Mouse (Mus musculus): Measurements from ENCODE around the gene Gm5426. TPM values are rescaled to one million over a fixed set of nuclear protein-coding genes. Genes with fewer than 3 reads are reported as not detected.

Gm5426 gene
- polyA plus RNA-seq (2012; rRNA removed; ENCODE audit: low replicate concordance), result not detected in 2 replicates

DNA sequence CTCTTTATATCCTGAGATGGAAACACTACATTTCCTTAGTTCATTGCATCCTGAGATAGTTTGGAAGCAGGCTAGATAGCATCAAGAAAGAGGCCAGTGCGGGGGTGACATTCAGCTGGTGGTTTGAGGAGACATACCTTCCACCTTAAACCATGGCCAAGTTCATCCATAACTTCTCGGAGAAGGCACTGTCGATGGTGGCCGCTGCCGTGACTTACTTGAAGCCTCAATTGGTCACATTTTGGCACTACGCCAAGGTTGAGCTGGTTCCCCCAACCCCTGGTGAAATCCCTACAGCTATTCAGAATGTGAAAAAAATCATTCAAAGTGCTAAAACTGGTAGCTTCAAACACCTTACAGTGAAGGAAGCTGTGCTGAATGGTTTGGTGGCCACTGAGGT is at the start of gene Gm5426:
Gene Gm5426 (plus strand): TSS at position 153 of the 400 bp plus-strand sequence.

Other genes with a start within 250 kb of the Gm5426 start
- gene Eea1, start 196.0 kb upstream of the Gm5426 start, polyA plus RNA-seq (2012; rRNA removed; ENCODE audit: low replicate concordance), result 4.1 and 5.6 TPM in 2 replicates